Mouse (Mus musculus): ENCODE measurements around the gene Wnt11.

GRCm38 (mm10) chr7:98797347-98798133 lies 37.4 kb upstream of the Wnt11 start:
- no peak for TF ChIP-seq CTCF (IDR thresholded peaks at IDR 0.05; ENCODE audit: low read depth, low read length)
- no peak for TF ChIP-seq POLR2A (IDR thresholded peaks at IDR 0.05; ENCODE audit: insufficient read depth, low read length)
- TF ChIP-seq EP300 (IDR thresholded peaks at IDR 0.05; ENCODE audit: insufficient read depth, low read depth, low read length), result no peak
